Mouse (Mus musculus): ENCODE measurements around the gene Npepps. TPM values are rescaled to one million over a fixed set of nuclear protein-coding genes. Genes with fewer than 3 reads are reported as not detected.
"Not testable (repeated sequence)": the region's sequence is repeated elsewhere in the genome, so short reads cannot be mapped to it uniquely, and the experiment has no call there.

Npepps gene
- total and polyA plus RNA-seq, 2 experiments, result 9.1 to 12.2 TPM

- WGBS, result under 1% methylated on average over 50 of the region's 50 CpGs
These were observed 35.4 kb upstream of the Npepps start, which contains the start of gene Mrpl45 for GRCm38 (mm10) chr11:97315504-97316503. Gene Mrpl45 (plus strand): TSS chr11:97315716.

GRCm38 (mm10) chr11:97314751-97315503 is 34.5 kb upstream of the Npepps start:
- H3K27me3 ChIP-seq (ENCODE audit: control insufficient read depth, insufficient read depth, low read length), result no peaks in the 10 kb centered on the region
- DNase-seq (ENCODE audit: extremely low read depth, low read depth, low spot score), result no peak
- H3K4me1 ChIP-seq (ENCODE audit: control insufficient read depth, insufficient read depth, low read length), result peaks cover 3% of the 10 kb centered on the region; the same call in 1 of the 2 replicates
- H3K4me3 ChIP-seq (ENCODE audit: insufficient read depth, low read depth, low read length), result peak overlapping the region; percentile 8; the same call in 1 of the 2 replicates
- H3K36me3 ChIP-seq (ENCODE audit: control insufficient read depth, insufficient read depth, low read length), result no peaks in the 10 kb centered on the region
- TF ChIP-seq POLR2A (IDR thresholded peaks at IDR 0.05; ENCODE audit: extremely low read depth, insufficient read depth, low read length), result no peak
- TF ChIP-seq CTCF (IDR thresholded peaks at IDR 0.05; ENCODE audit: low read depth, low read length), result no peak
- H3K9ac ChIP-seq (ENCODE audit: low read depth, low read length), result no peak overlapping the region
- 37% methylated on average over 8 of the region's 8 CpGs for WGBS
- no peaks in the 10 kb centered on the region for H3K79me2 ChIP-seq (ENCODE audit: control insufficient read depth, insufficient read depth, low read length)
- H3K27ac ChIP-seq (replicated peaks; ENCODE audit: insufficient read depth, low read depth, low read length), result no peak overlapping the region

More at GRCm38 (mm10) chr11:97315504-97316503, 35.4 kb upstream of the Npepps start, which contains the start of gene Mrpl45:
- TF ChIP-seq CTCF (IDR thresholded peaks at IDR 0.05; ENCODE audit: low read depth, low read length) (no peak), POLR2A (IDR thresholded peaks at IDR 0.05; ENCODE audit: extremely low read depth, insufficient read depth, low read length) (peak; percentile 53)
- H3K27me3 ChIP-seq (ENCODE audit: control insufficient read depth, insufficient read depth, low read length), result no peaks in the 10 kb centered on the region
- no peaks in the 10 kb centered on the region for H3K36me3 ChIP-seq (ENCODE audit: control insufficient read depth, insufficient read depth, low read length)
- H3K27ac ChIP-seq (replicated peaks; ENCODE audit: insufficient read depth, low read depth, low read length), result peak within 1 kb of the TSS; percentile 41; the same call in 1 of the 2 replicates
- peak; percentile 88 for DNase-seq (ENCODE audit: extremely low read depth, low read depth, low spot score)
- no peaks in the 10 kb centered on the region for H3K79me2 ChIP-seq (ENCODE audit: control insufficient read depth, insufficient read depth, low read length)
- peak within 1 kb of the TSS; percentile 71 for H3K4me3 ChIP-seq (ENCODE audit: insufficient read depth, low read depth, low read length)
- peaks cover 3% of the 10 kb centered on the region; the same call in 1 of the 2 replicates for H3K4me1 ChIP-seq (ENCODE audit: control insufficient read depth, insufficient read depth, low read length)
- H3K9ac ChIP-seq (ENCODE audit: low read depth, low read length), result peak within 1 kb of the TSS; percentile 70

DNA sequence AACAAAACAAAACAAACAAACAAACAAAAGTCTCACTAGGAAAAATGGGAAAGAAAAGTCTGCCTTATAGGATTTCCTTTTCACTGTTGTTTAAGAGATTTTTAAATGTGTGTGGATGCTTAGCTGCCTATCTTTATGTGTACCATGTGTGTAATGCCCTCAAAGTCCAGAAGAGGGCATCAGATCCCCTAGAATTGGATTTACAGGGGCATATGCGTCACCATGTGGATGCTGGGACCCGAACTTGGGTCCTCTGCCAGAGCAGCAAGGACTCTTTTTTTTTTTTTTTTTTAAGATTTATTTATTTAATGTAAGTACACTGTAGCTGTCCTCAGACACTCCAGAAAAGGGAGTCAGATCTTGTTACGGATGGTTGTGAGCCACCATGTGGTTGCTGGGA is 33.7 kb upstream of the Npepps start:
- 96% methylated on average over 3 of the region's 3 CpGs for WGBS
- no peaks in the 10 kb centered on the region for H3K79me2 ChIP-seq (ENCODE audit: control insufficient read depth, insufficient read depth, low read length)
- no peak overlapping the region for H3K9ac ChIP-seq (ENCODE audit: low read depth, low read length)
- peaks cover 3% of the 10 kb centered on the region; the same call in 1 of the 2 replicates for H3K4me1 ChIP-seq (ENCODE audit: control insufficient read depth, insufficient read depth, low read length)
- H3K4me3 ChIP-seq (ENCODE audit: insufficient read depth, low read depth, low read length), result no peak overlapping the region
- H3K36me3 ChIP-seq (ENCODE audit: control insufficient read depth, insufficient read depth, low read length), result no peaks in the 10 kb centered on the region
- H3K27ac ChIP-seq (replicated peaks; ENCODE audit: insufficient read depth, low read depth, low read length), result no peak overlapping the region
- TF ChIP-seq CTCF (IDR thresholded peaks at IDR 0.05; ENCODE audit: low read depth, low read length), result no peak
- TF ChIP-seq POLR2A (IDR thresholded peaks at IDR 0.05; ENCODE audit: extremely low read depth, insufficient read depth, low read length), result no peak
- no peak for DNase-seq (ENCODE audit: extremely low read depth, low read depth, low spot score)
- H3K27me3 ChIP-seq (ENCODE audit: control insufficient read depth, insufficient read depth, low read length), result no peaks in the 10 kb centered on the region

- WGBS, result 86% methylated on average over 1 of the region's 1 CpGs
- not testable (repeated sequence) for H3K27ac ChIP-seq (replicated peaks; ENCODE audit: insufficient read depth, low read depth, low read length); H3K4me1 ChIP-seq (ENCODE audit: control insufficient read depth, insufficient read depth, low read length)
These were observed 32.4 kb upstream of the Npepps start for GRCm38 (mm10) chr11:97312871-97313270.

GRCm38 (mm10) chr11:97310895-97311631 is 30.6 kb upstream of the Npepps start:
- peak overlapping the region; percentile 47 for H3K9ac ChIP-seq (ENCODE audit: low read depth, low read length)
- H3K36me3 ChIP-seq (ENCODE audit: control insufficient read depth, insufficient read depth, low read length), result no peaks in the 10 kb centered on the region
- 7% methylated on average over 18 of the region's 18 CpGs for WGBS
- peaks cover 3% of the 10 kb centered on the region; the same call in 1 of the 2 replicates for H3K4me1 ChIP-seq (ENCODE audit: control insufficient read depth, insufficient read depth, low read length)
- no peak overlapping the region for H3K27ac ChIP-seq (replicated peaks; ENCODE audit: insufficient read depth, low read depth, low read length)
- H3K4me3 ChIP-seq (ENCODE audit: insufficient read depth, low read depth, low read length), result no peak overlapping the region
- no peak for DNase-seq (ENCODE audit: extremely low read depth, low read depth, low spot score)
- no peak for TF ChIP-seq POLR2A (IDR thresholded peaks at IDR 0.05; ENCODE audit: extremely low read depth, insufficient read depth, low read length)
- TF ChIP-seq CTCF (IDR thresholded peaks at IDR 0.05; ENCODE audit: low read depth, low read length), result peak; percentile 24; the same call in 1 of the 2 replicates
- H3K79me2 ChIP-seq (ENCODE audit: control insufficient read depth, insufficient read depth, low read length), result no peaks in the 10 kb centered on the region
- no peaks in the 10 kb centered on the region for H3K27me3 ChIP-seq (ENCODE audit: control insufficient read depth, insufficient read depth, low read length)

More at GRCm38 (mm10) chr11:97312871-97313270, 32.4 kb upstream of the Npepps start:
- H3K36me3 ChIP-seq (ENCODE audit: control insufficient read depth, insufficient read depth, low read length); H3K9ac ChIP-seq (ENCODE audit: low read depth, low read length); H3K27me3 ChIP-seq (ENCODE audit: control insufficient read depth, insufficient read depth, low read length); H3K4me3 ChIP-seq (ENCODE audit: insufficient read depth, low read depth, low read length); H3K79me2 ChIP-seq (ENCODE audit: control insufficient read depth, insufficient read depth, low read length); DNase-seq (ENCODE audit: extremely low read depth, low read depth, low spot score): not testable (repeated sequence)

Measured in liver, adult 2 months (tissue).